ENCODE assay signal across 7 mouse cellular contexts in the genomic region with DNA sequence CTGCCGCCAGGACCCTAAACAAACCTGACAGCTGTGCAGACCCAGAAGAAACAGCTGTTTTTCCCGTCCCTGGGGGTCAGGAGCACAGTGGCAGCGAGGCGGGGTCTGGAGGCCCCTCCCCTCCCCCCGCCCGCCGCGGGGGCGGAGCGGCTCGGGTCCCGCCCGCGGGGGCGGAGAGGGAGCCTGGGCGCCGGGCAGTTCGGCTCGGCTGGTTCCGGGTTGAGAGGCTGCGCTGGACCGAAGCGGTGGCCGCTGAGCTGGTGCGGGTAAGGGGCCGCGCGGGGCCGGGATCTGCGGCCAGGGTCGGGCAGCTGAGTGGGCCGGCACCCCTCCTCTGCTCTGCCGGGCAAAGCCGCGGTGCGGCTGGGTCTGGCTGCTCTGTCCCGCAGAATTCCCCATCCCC. TPM values are rescaled to one million over a fixed set of nuclear protein-coding genes. Genes with fewer than 3 reads are reported as not detected.
DNase-seq lines count a peak whose midpoint lies in the region; ATAC-seq and TF ChIP-seq lines count a peak whose summit lies in the region.

TSS of gene Trim62 (plus strand) at position 202 of the 403 bp plus-strand sequence.

- peaks cover 6% of the 10 kb centered on the region; the same call in 1 of the 2 replicates for H3K9me3 ChIP-seq in intestine, embryonic 14.5 days (ENCODE audit: control insufficient read depth, low read length)
- no peaks in the 10 kb centered on the region for H3K9me3 ChIP-seq in limb, embryonic 10.5 days (replicated peaks)
- H3K9me3 ChIP-seq in midbrain, embryonic 11.5 days (ENCODE audit: control insufficient read depth, low read length) = no peaks in the 10 kb centered on the region; the same call in 1 of the 2 replicates

- no peaks in the 10 kb centered on the region for H3K27me3 ChIP-seq in intestine, embryonic 14.5 days (replicated peaks; ENCODE audit: control insufficient read depth, insufficient read depth, low read length)
- peaks cover 9% of the 10 kb centered on the region; the same call in 1 of the 2 replicates for H3K27me3 ChIP-seq in limb, embryonic 10.5 days (ENCODE audit: low read depth, poor library complexity, severe bottlenecking)
- no peaks in the 10 kb centered on the region for H3K27me3 ChIP-seq in midbrain, embryonic 11.5 days (ENCODE audit: control insufficient read depth, insufficient read depth, low read length)
- 0 out of 2 replicates have a peak, but pooled peaks cover 4% of the 10 kb centered on the region for H3K27me3 ChIP-seq in small intestine, adult 2 months (ENCODE audit: control insufficient read depth, insufficient read depth, low read length)

- H3K4me1 ChIP-seq in cortical plate, adult 2 months (ENCODE audit: control insufficient read depth, insufficient read depth, low read length) = no peaks in the 10 kb centered on the region
- H3K4me1 ChIP-seq in intestine, embryonic 14.5 days (replicated peaks; ENCODE audit: control insufficient read depth, insufficient read depth, low read length) = peaks cover 14% of the 10 kb centered on the region; the same call in 1 of the 2 replicates
- H3K4me1 ChIP-seq in limb, embryonic 10.5 days = peaks cover 61% of the 10 kb centered on the region
- H3K4me1 ChIP-seq in midbrain, embryonic 11.5 days (ENCODE audit: control insufficient read depth, insufficient read depth, low read length) = peaks cover 17% of the 10 kb centered on the region
- peaks cover 5% of the 10 kb centered on the region for H3K4me1 ChIP-seq in small intestine, adult 2 months (ENCODE audit: control insufficient read depth, insufficient read depth, insufficient read length, low read length)

- no peak for TF ChIP-seq CTCF in cortical plate, adult 2 months (IDR thresholded peaks at IDR 0.05; ENCODE audit: extremely low read depth, insufficient read depth, low read length)
- no peak for TF ChIP-seq CTCF in small intestine, adult 2 months (IDR thresholded peaks at IDR 0.05; ENCODE audit: extremely low read depth, insufficient read length, insufficient replicate concordance, low read depth, low read length)

- H3K4me3 ChIP-seq in cortical plate, adult 2 months (ENCODE audit: insufficient read depth, low read length) = peak within 1 kb of the TSS; percentile 76
- peak within 1 kb of the TSS; percentile 68 for H3K4me3 ChIP-seq in intestine, embryonic 14.5 days (ENCODE audit: low read depth, low read length)
- H3K4me3 ChIP-seq in limb, embryonic 10.5 days = peak within 1 kb of the TSS; percentile 91
- peak within 1 kb of the TSS; percentile 66 for H3K4me3 ChIP-seq in midbrain, embryonic 11.5 days (ENCODE audit: low read depth, low read length)
- H3K4me3 ChIP-seq in small intestine, adult 2 months (ENCODE audit: low read depth, low read length) = peak within 1 kb of the TSS; percentile 74

- no peak for TF ChIP-seq POLR2A in cortical plate, adult 2 months (IDR thresholded peaks at IDR 0.05; ENCODE audit: extremely low read depth, insufficient read depth, low read length)
- TF ChIP-seq POLR2A in small intestine, adult 2 months (IDR thresholded peaks at IDR 0.05; ENCODE audit: low read depth, low read length) = peak; percentile 40; the same call in 1 of the 2 replicates

- H3K36me3 ChIP-seq in intestine, embryonic 14.5 days (ENCODE audit: control insufficient read depth, insufficient read depth, low read length) = 0 out of 2 replicates have a peak, but pooled peaks cover 3% of the 10 kb centered on the region
- peaks cover 17% of the 10 kb centered on the region for H3K36me3 ChIP-seq in limb, embryonic 10.5 days
- H3K36me3 ChIP-seq in midbrain, embryonic 11.5 days (ENCODE audit: control insufficient read depth, insufficient read depth, low read length) = no peaks in the 10 kb centered on the region
- H3K36me3 ChIP-seq in small intestine, adult 2 months (ENCODE audit: control insufficient read depth, insufficient read depth, low read length) = no peaks in the 10 kb centered on the region

- peak within 1 kb of the TSS; percentile 61; the same call in 1 of the 2 replicates for H3K27ac ChIP-seq in cortical plate, adult 2 months (ENCODE audit: insufficient read depth, low read length)
- H3K27ac ChIP-seq in intestine, embryonic 14.5 days (ENCODE audit: low read depth) = peak within 1 kb of the TSS; percentile 33; the same call in 1 of the 2 replicates
- peak within 1 kb of the TSS; percentile 84 for H3K27ac ChIP-seq in limb, embryonic 10.5 days
- H3K27ac ChIP-seq in midbrain, embryonic 11.5 days (ENCODE audit: low read depth, low read length) = peak within 1 kb of the TSS; percentile 45; the same call in 1 of the 2 replicates
- H3K27ac ChIP-seq in small intestine, adult 2 months (ENCODE audit: insufficient read depth, low read depth, low read length) = no peak within 1 kb of the TSS

- H3K4me2 ChIP-seq in intestine, embryonic 14.5 days (ENCODE audit: low read length) = peak within 1 kb of the TSS; percentile 98
- peak within 1 kb of the TSS; percentile 100 for H3K4me2 ChIP-seq in midbrain, embryonic 11.5 days

- 0% methylated on average over 27 of the region's 37 CpGs for WGBS in intestine, embryonic 14.5 days
- 1% methylated on average over 36 of the region's 37 CpGs for WGBS in limb, embryonic 10.5 days
- under 1% methylated on average over 25 of the region's 37 CpGs for WGBS in midbrain, embryonic 11.5 days
- under 1% methylated on average over 37 of the region's 37 CpGs for WGBS in small intestine, adult 2 months

- ATAC-seq in intestine, embryonic 14.5 days (replicated peaks; ENCODE audit: low FRiP score, low TSS enrichment, low read depth) = peak; percentile 81
- peak; percentile 67 for ATAC-seq in midbrain, embryonic 11.5 days (ENCODE audit: low FRiP score)

- peak within 1 kb of the TSS; percentile 44 for H3K9ac ChIP-seq in intestine, embryonic 14.5 days (ENCODE audit: low read length)
- peak within 1 kb of the TSS; percentile 72 for H3K9ac ChIP-seq in midbrain, embryonic 11.5 days (ENCODE audit: low read length)

- DNase-seq in adrenal gland, adult (ENCODE audit: inconsistent age in 2 of 2, low spot score in 1 of 2) = peak; percentile 88 to 95
- peak; percentile 86 for DNase-seq in gastrocnemius, postnatal 25 days
- DNase-seq in intestine, embryonic 14.5 days (ENCODE audit: low spot score) = peak; percentile 84
- peak; percentile 86 for DNase-seq in limb, embryonic 10.5 days (ENCODE audit: low spot score)
- DNase-seq in midbrain, embryonic 11.5 days (ENCODE audit: low spot score, missing footprints) = peak; percentile 98

RNA-seq across cellular contexts. Expression of gene Trim62, which starts in this region (rescaled TPM):
- 10.7 and 11.2 TPM in 2 replicates for polyA plus RNA-seq in cortical plate, adult 2 months (2012; rRNA removed)
- under 1 TPM; 0.59 to 0.88 TPM for total RNA-seq in gastrocnemius, postnatal 25 days (2021)
- 6.5 and 6.6 TPM in 2 replicates for polyA plus RNA-seq in intestine, embryonic 14.5 days (2014; fragmentation: Nextera tagmentation; extraction: Ambion mirVana)
- polyA plus RNA-seq in limb, embryonic 10.5 days (2016; fragmentation: Nextera tagmentation; extraction: Ambion mirVana) = 6.4 and 8.2 TPM in 2 replicates
- 8.3 and 10.3 TPM in 2 replicates for polyA plus RNA-seq in midbrain, embryonic 11.5 days (2014; fragmentation: Nextera tagmentation; extraction: Ambion mirVana)
- 3.0 and 7.7 TPM in 2 replicates for polyA plus RNA-seq in small intestine, adult 2 months (2012; rRNA removed)

Comparison
In these comparisons a context has a peak if more than half of its experiments do, and no peak if none do; other contexts are left out.
1. Peak in DNase-seq in gastrocnemius, postnatal 25 days; RNA of the gene not detected or under 1 TPM.